Mouse (Mus musculus): ENCODE data around the gene Nrp1. TPM values are rescaled to one million over a fixed set of nuclear protein-coding genes. Genes with fewer than 3 reads are reported as not detected.

Gene Nrp1
- polyA plus RNA-seq (2012) = 2.1 and 2.8 TPM in 2 replicates

DNA sequence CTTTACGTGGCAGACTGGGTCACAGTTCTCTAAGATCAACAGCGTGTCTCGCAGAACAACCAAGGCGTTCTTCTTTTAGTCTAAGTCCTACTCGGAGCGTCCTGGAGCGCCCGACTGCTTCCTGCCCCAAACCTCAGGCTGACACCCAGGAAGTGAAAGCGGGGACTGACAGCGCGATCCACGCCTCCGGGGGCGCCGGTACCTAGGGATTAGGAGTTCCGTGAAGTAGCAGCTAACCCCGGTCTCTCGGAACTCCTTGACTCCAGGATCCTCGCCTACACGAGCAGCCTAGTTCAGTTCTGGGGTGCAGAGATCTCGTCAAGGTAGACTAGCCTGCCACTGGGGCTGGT, at the start of gene Nrp1:
Gene Nrp1 (plus strand): TSS at position 199 of the 350 bp plus-strand sequence.

All from megakaryocyte-erythroid progenitor cell, adult 5 weeks (primary cell).